Mouse (Mus musculus) embryo, embryonic 11 days (tissue): ENCODE data around the gene Abcb4.

ENCODE experiments used
- DNase-seq: peaks from one replicate; pipeline ENCODE4 v3.0.0-alpha.2; 2015

The Abcb4 gene

DNA sequence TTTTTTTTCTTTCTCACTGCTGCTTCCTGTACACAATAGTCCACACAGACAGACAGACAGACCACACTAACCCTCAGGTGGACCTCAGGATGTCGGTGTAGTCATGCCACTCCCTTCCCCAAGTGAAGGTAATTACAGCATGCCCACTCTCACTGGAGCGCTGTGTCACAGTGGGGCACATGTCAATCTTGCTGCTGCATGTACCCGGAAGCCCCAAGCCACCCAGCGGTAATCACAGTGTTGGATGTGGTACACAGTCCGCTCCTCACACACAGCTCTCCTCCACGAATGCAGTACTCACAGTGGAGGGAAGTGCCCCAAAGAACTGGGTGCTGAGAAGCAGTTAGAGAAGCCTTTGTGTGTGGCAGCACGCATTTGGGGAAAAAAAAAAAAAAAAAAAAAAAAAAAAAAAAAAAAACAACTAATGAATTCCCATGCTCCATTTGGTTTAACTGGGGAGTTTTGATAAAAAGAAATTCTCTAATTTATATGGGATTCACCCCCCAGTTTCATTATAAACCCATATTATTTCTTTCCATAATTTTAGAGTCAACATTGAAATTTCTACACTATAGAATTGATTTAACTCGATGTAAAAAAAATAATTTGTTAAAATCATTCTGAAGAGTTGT, 18.2 kb downstream of the Abcb4 start:
- DNase-seq = no peak

DNA sequence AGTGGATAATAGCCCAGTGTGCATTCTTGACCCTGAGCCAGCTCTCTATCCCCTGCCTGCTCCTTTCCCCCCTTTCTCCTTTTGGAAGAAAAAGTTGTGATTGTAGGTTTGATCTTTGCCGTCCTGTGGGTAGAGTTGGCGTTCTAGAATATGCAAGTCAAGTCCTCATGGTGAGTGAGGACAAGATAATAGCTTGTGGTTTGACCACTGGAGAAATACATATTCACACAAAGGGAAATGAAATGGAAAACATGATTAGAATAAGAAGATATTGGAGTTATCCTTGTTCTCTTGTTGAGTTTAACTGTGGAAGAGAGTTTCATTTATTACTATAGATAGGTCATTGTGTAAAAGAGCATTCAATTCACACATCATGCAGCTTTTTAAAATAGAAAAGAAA, 22.9 kb downstream of the Abcb4 start:
- DNase-seq = no peak

- DNase-seq = peak; percentile 4
Observed at GRCm38 (mm10) chr5:8917069-8917468, 23.6 kb downstream of the Abcb4 start.

DNA sequence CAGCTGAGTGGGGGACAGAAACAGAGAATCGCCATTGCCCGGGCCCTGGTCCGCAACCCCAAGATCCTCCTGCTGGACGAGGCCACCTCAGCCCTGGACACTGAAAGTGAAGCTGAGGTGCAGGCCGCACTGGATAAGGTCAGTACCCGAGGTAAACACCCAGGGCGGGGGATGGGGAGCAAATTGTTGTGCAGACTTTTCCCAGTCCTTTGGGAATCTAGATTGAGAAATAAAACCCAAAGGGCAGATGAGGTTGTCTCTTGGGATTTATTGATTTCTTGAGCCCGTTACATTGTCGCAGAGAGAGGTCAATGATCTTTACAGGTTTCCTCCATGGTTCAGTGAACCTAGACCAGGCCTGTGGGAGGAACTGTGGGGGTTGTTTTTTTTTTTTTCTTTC, 34.9 kb downstream of the Abcb4 start:
- DNase-seq = no peak

DNA sequence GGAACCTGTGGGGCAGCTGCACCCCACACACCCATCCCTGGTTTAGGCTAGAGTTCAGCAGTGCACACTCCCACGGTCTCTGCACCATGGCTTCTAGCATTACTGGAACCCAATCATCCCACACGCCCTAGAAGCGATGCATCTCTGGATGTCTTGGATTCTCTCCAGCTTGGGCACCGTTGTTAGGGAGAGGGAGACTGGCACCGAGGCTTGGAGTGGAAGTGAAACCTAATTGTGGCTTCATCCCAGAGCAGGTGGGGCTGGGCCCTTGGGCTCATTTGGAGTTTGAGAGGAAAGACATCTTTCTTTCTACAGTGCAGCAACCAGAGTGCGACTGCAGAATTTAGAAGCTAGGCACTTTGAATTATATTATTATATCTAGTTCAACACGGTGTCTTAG, 44.4 kb downstream of the Abcb4 start:
- no peak for DNase-seq

DNA sequence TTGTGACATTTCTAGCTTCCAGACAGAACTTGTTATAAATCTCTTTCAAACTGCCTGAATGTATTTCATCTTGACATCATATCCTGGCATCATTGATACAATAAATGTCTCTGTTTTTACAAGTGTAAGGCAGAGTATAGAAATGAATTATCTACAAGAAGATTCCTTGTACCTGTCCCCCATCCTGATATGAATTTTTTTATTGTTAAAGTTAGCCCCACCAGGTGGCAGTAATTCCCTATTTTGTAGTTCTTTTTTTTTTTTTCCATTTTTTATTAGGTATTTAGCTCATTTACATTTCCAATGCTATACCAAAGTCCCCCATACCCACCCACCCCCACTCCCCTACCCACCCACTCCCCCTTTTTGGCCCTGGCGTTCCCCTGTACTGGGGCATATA, 47.7 kb downstream of the Abcb4 start:
- DNase-seq = peak; percentile 6

- DNase-seq = no peak
Observed at GRCm38 (mm10) chr5:8943836-8944235, 50.3 kb downstream of the Abcb4 start.

GRCm38 (mm10) chr5:8947423-8948110, 54.0 kb downstream of the Abcb4 start:
- no peak for DNase-seq

GRCm38 (mm10) chr5:8953660-8954059, 60.1 kb downstream of the Abcb4 start:
- DNase-seq = no peak

DNA sequence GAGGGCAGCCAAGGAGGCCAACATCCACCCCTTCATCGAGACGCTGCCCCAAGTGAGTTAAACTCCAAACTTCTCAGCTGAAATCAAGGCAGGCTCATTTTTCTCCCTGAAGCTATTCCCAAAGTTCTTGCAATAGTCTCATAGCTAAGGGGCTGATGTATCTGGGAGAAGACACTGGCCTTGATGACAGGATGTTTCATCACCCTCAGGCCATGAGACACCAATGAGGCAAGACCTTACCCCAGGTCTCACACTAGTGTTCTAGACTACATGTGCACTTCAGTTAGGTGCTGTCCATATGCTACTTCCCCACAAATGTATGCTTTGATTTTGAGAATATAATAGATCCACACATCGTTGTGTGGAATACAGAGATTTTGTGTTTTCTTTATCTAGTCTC, 62.0 kb downstream of the Abcb4 start:
- no peak for DNase-seq

- DNase-seq = no peak
Observed at GRCm38 (mm10) chr5:8960534-8960933, 67.0 kb downstream of the Abcb4 start.

GRCm38 (mm10) chr5:8964487-8964886, 71.0 kb downstream of the Abcb4 start:
- DNase-seq = no peak

DNA sequence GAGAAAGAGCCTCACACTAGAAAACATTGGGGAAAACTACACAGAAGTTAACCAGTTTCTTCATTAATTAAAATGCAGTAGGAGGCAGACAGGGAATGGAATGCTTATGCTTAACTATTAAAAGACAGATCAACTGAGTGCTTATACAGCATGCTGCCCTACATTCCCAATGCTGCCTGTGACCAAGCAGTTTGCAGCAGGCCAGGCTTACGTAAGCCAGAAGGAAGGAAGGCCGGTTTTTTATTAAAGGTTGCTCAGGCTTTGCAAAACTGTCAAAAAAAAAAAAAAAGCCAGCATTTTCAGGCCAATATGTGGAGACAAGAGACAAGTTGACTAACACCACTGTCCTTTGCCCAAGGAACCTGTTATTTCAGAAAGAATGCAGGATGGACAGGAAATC, 77.2 kb downstream of the Abcb4 start:
- DNase-seq = no peak

DNA sequence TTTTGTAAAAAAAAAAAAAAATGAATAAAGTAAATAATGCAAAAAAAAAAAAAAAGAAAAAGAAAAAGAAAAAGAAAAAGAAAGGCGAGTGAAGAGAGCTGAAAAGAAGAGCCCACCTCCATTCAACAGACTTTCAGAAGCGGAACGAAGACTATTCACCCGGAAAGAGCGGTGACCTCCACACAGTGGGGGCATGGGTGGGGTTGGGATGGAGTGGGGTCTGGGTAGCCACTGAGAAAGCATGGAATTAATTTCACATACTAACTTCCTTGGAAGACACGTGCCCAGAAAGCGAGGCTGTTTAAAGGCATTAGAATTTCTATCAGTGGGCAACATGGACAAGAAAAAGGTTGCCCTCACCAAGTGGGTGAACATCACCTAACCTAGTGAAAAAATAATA, 78.8 kb downstream of the Abcb4 start:
- DNase-seq = peak; percentile 10

- no peak for DNase-seq
Observed at GRCm38 (mm10) chr5:8974721-8975120, 81.2 kb downstream of the Abcb4 start.

DNA sequence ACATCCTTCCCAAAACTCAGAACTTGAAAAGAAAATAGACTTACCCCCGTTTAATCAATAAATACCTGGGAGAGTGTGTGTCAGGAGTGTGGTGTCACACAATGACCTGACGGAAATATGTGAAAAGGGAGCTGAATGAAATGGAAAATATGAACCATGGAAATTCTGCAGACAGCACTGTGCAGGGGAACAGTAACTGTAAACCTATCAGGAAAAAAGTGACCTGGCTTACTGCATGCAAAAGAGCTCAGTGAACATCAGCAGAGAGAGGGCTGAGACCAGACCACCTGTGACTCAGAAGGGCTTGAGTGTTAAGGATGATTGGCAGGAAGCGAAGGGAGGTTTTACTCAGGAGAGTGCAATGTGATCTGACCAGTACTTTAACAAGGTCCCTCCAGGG, 92.0 kb downstream of the Abcb4 start:
- DNase-seq = no peak

DNA sequence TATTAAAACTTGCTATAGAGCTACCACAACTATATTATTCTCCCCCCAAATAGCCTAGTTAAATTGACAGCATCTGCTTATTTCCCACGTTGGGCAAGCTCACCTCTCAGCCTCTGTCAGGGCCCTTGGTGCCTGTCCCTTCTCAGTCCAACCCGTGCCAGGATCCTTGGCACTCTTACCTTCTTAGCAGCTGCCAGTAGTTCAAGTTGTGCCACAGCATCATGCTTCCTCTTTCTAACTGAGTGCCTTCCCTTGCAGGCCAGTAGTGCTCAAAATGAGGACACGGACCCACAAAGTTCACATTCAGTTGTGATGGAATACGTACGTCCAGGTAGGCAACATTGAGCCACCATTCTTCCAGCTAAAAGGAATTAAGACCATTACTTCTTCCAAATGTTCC, 94.4 kb downstream of the Abcb4 start:
- no peak for DNase-seq

GRCm38 (mm10) chr5:8990526-8990925, 97.0 kb downstream of the Abcb4 start:
- no peak for DNase-seq

- no peak for DNase-seq
Observed at GRCm38 (mm10) chr5:8991626-8992025, 98.1 kb downstream of the Abcb4 start.

DNA sequence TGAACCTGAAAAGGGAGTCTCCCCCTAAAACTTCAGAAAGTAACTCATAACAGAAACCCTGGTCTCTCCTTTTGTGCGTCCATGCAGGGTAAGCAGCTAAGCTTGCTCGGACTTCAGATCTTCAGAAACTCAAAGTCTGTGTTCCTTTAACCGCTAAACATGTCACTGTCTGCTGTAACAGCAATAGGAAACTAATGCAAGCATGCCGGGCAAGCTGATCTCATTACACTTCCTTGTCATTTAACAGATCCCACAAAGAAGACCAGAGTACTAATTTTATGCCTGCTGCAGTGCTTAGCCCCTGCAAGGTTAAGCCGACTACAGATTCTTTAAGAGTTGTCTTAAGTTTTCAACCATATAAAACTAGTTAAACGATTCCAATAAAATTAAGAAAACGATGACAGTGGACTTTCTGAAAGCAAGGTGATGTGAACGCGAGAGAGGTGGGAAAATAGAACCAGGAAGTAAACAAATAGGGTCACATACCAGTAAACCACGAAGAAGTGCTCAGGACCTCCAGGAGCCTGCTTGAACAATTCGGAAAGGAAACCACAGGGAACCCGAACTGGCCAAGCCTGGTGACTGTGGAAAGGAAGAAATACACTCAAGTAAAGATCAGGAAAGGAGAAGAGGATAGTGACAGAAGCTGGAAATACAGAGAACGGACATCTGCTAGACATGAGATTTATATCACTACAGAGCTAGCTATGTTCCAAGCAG, 102.6 kb downstream of the Abcb4 start:
- DNase-seq = no peak

DNA sequence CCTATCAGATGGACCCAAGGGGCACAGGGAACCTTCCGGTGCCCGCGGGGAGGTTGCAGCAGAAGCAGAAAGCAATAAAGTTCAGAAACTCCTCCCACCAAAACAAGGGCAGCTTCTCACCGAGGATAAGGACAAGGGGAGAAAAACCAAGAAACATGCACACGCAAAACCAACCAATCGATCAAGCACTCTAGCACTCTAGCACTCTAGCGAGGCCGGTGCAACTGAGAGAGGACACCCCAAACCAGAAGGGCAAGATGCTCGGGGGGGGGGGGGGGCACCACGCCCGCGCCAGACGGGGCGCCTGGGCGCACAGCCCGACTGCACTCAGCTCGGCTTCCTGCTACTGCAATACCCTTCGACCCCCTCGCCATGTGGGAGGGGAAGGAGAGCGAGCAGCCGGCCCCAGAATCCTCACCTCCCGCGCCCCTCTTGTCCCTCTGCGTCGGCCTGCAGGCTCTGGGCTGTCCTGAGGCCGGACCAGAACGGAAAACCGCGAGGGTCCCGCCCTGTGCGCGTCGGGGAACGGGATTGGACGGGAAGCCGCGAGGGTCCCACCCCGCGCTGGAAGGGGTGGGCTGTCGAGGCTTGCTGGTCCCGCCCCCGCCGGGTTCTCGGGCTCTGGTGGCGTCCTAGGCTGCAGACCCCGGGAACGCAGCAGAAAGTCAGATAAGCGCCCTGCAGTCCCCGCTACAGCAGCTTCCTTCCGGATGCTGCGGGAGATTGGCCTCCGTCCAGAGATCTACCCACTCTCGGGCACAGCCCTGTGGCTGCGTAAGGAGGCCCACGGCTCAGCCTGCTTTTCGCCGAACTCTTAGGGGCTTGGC, 103.4 kb downstream of the Abcb4 start, which contains the start of gene Crot:
TSS of gene Crot (minus strand) at position 639 of the 827 bp plus-strand sequence.
- DNase-seq = peak; percentile 98

- DNase-seq = no peak
Observed at GRCm38 (mm10) chr5:8997513-8997895, 104.0 kb downstream of the Abcb4 start.

DNA sequence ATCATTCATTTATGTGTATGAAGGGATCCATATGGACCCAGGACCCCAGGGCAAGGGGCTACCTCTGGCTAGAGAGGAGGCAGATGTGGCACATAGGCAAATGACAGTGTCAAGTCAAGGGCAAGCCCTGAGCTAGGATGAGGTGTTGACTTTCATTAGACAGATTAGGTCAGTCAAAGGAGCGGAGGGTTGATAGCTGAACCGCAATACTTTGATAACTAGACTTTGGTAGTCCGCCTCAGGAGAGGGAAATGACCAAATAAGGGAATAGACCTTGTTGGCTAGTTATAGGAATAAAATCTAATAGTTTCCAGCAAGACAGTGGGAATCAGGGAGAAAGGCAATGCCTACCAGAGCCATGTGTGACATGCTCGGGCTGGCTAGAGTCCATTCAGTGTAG, 105.6 kb downstream of the Abcb4 start:
- no peak for DNase-seq
